Mouse (Mus musculus) forebrain, embryonic 14.5 days (tissue): ENCODE results near the gene Ifna9. TPM values are rescaled to one million over a fixed set of nuclear protein-coding genes. Genes with fewer than 3 reads are reported as not detected.
"Not testable (repeated sequence)": the region's sequence is repeated elsewhere in the genome, so short reads cannot be mapped to it uniquely, and the experiment has no call there.

ENCODE experiments used
- ATAC-seq: fragments of 200-750 bp; cut with Nextera tagmentation; 2 replicates; pipeline ENCODE4 v1.8.0; 2017; ENCODE audit warnings: mild to moderate bottlenecking, moderate library complexity
- DNase-seq: peaks from one replicate; pipeline ENCODE4 v3.0.0-alpha.2; 2015; ENCODE audit warnings: low spot score
- H3K27ac ChIP-seq: fragments of 300-500 bp; sonication (generic); 2 replicates; pipeline ENCODE4 v1.5.1; 2014; ENCODE audit warnings: low read depth, mild to moderate bottlenecking, control low read depth, low read length, moderate library complexity
- H3K27me3 ChIP-seq: fragments of 300-500 bp; sonication (generic); replicated peaks from 2 replicates; pipeline ENCODE4 v1.6.1; 2014; ENCODE audit warnings: low read length, control low read depth, mixed read lengths; ENCODE audit not compliant: control insufficient read depth, insufficient read depth
- H3K36me3 ChIP-seq: fragments of 300-500 bp; sonication (generic); 2 replicates; pipeline ENCODE4 v1.6.1; 2014; ENCODE audit warnings: low read length, control low read depth; ENCODE audit not compliant: control insufficient read depth, insufficient read depth
- H3K4me1 ChIP-seq: fragments of 300-500 bp; sonication (generic); 2 replicates; pipeline ENCODE4 v1.6.1; 2014; ENCODE audit warnings: antibody characterized with exemption, low read length, control low read depth; ENCODE audit not compliant: control insufficient read depth, insufficient read depth
- H3K4me2 ChIP-seq: fragments of 300-500 bp; sonication (generic); 2 replicates; pipeline ENCODE4 v1.6.1; 2014; ENCODE audit warnings: mild to moderate bottlenecking, control low read depth, low read length
- H3K4me3 ChIP-seq: fragments of 300-500 bp; sonication (generic); 2 replicates; pipeline ENCODE4 v1.5.1; 2014; ENCODE audit warnings: low read depth, low read length, control low read depth
- H3K9ac ChIP-seq: fragments of 300-500 bp; sonication (generic); 2 replicates; pipeline ENCODE4 v1.6.1; 2014; ENCODE audit warnings: mild to moderate bottlenecking, low read length, control low read depth, moderate library complexity
- H3K9me3 ChIP-seq: fragments of 300-500 bp; sonication (generic); replicated peaks from 2 replicates; pipeline ENCODE4 v1.6.1; 2016; ENCODE audit warnings: low read length, control low read depth, mixed read lengths; ENCODE audit not compliant: control insufficient read depth
- WGBS: fragments of 180-500 bp; shearing (Covaris S2); extraction: QIAGEN DNeasy Blood & Tissue Kit; methylation state at CpG from one replicate; pipeline ENCODE4 v1.1.7; 2014; 5-methylcytosine and 5-hydroxymethylcytosine counted together
- polyA plus RNA-seq: library from polyadenylated mRNA; unstranded; fragments of >200 nt; fragmentation: Nextera tagmentation; extraction: Ambion mirVana; gene quantifications from 2 replicates; pipeline ENCODE4 v1.2.1, GENCODE M21; 2014

Ifna9 gene
- not detected in 2 replicates for polyA plus RNA-seq

DNA sequence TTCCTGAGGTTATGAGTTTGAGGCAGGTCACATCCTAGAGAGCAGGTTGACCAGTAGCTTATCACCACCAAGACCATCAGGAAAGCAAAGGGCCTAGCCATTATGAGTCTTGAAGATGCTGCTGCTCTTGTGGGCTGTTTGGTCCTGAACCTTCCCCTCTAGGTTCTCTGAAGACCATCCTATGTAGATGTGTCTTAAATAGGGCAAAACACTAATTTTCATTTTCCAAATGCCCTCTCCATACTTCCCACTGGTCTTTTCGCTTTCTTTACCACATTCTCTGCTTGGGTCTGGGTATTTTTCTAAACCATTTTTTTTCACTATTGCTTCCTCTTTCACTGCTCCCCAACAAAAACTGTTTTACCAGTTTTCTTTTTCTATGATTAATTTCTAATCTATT lies at the start of gene Ifna9:
Gene Ifna9, minus strand, starts transcription at position 101 of the 400 bp plus-strand sequence.
- H3K36me3 ChIP-seq = no peaks in the 10 kb centered on the region
- H3K4me2 ChIP-seq = no peak within 1 kb of the TSS
- WGBS = 95% methylated on average over 1 of the region's 1 CpGs
- no peak for ATAC-seq
- H3K27ac ChIP-seq = no peak within 1 kb of the TSS
- no peak within 1 kb of the TSS for H3K4me3 ChIP-seq
- no peaks in the 10 kb centered on the region for H3K4me1 ChIP-seq
- no peaks in the 10 kb centered on the region for H3K27me3 ChIP-seq
- no peak for DNase-seq
- H3K9ac ChIP-seq = no peak within 1 kb of the TSS
- no peaks in the 10 kb centered on the region for H3K9me3 ChIP-seq

DNA sequence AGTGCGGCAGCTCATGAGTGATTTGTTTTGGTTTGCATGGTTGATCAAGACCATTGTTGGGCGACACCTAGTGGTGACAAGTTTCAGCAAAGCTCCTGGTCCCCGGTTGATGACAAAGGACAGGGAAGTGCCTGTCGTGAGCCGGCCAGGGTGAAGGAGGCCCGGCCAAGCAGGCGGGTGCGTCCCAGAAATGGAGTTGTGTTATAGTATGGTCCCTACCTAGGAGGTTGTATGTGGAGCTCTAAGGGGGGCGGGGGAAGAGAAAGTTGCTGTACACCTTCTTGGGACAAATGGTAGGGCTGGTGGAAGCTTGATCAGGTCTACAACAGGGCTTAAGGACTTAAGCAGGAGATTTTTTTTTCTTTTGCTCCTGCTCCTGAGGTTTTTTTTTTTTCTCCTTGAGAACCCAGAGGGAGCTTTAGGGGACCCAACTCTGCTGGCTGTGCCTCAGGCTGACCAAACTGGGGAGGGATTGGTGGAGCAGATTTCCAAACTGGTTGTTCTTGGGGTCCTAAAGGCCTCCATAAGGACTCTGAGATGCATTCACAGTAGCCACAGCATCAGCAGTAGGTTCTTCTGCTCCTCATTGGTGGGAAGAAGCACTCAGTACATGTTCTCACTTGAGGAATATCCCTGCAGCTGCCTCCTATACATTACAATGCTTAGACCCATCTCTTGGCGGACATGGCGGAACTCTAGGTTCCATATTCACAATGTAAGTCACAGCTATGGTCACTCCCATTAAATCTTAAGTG lies 49.1 kb upstream of the Ifna9 start:
- DNase-seq = peak; percentile 94
- no peak overlapping the region for H3K27ac ChIP-seq
- peak overlapping the region; percentile 15; the same call in 1 of the 2 replicates for H3K4me3 ChIP-seq

DNA sequence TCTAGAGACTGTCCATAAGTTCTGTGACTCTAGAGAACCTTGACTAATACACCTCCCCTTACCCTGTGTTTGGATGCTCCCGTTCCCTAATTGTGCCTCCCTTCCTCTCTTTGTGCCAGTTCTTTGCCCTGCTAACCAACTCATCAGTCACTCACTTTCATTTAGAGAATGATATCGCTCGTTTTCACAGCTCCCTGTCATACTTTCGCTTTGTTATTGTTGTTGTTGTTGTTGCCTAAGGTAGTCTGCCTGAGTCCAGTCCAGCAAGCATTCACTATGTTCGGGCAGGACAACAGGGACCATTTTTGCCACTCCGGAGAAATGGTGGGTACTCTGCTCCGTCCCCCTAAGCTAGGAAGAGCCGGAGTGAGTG lies 48.5 kb upstream of the Ifna9 start:
- Histone ChIP-seq H3K9me3 (no peaks in the 10 kb centered on the region), H3K27ac (no peak overlapping the region), H3K4me2 (peak overlapping the region; percentile 39; the same call in 1 of the 2 replicates), H3K27me3 (no peaks in the 10 kb centered on the region), H3K36me3 (no peaks in the 10 kb centered on the region), H3K9ac (no peak overlapping the region), H3K4me1 (no peaks in the 10 kb centered on the region), H3K4me3 (peak overlapping the region; percentile 15; the same call in 1 of the 2 replicates)
- no peak for DNase-seq
- 63% methylated on average over 8 of the region's 8 CpGs for WGBS
- peak; percentile 4; the same call in 1 of the 2 replicates for ATAC-seq

More for the DNA sequence above, 49.1 kb upstream of the Ifna9 start:
- Histone ChIP-seq H3K36me3 (no peaks in the 10 kb centered on the region), H3K27me3 (no peaks in the 10 kb centered on the region), H3K4me1 (no peaks in the 10 kb centered on the region), H3K9ac (no peak overlapping the region), H3K9me3 (no peaks in the 10 kb centered on the region), H3K4me2 (peak overlapping the region; percentile 39; the same call in 1 of the 2 replicates)
- ATAC-seq = peak; percentile 93
- WGBS = 13% methylated on average over 11 of the region's 11 CpGs

DNA sequence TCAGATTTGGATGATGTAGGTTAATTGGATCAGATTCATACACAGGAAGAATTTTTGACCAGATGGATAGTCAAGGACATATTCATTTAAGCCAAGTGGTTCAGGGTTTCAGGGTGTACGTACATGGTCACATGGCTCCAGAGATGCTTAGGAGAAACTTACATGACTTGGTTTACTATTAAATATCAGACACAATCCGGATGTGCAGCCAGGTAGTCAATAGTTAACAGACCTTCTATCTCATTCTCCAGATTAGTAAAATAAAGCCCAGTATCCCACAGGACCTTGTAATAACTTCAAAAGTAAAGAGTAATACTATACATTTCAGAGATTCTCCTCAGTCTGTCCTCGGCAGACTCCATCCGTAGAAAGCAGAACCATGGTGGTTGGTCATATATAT lies 42.1 kb upstream of the Ifna9 start, which contains the start of gene C87499:
Gene C87499, minus strand, starts transcription at position 101 of the 400 bp plus-strand sequence.
- WGBS = 87% methylated on average over 4 of the region's 4 CpGs
- H3K9me3 ChIP-seq = no peaks in the 10 kb centered on the region
- H3K4me2 ChIP-seq = no peak within 1 kb of the TSS
- ATAC-seq = no peak
- H3K4me1 ChIP-seq = no peaks in the 10 kb centered on the region
- no peaks in the 10 kb centered on the region for H3K27me3 ChIP-seq
- no peak for DNase-seq
- H3K27ac ChIP-seq = no peak within 1 kb of the TSS
- no peaks in the 10 kb centered on the region for H3K36me3 ChIP-seq
- no peak within 1 kb of the TSS for H3K4me3 ChIP-seq
- no peak within 1 kb of the TSS for H3K9ac ChIP-seq

DNA sequence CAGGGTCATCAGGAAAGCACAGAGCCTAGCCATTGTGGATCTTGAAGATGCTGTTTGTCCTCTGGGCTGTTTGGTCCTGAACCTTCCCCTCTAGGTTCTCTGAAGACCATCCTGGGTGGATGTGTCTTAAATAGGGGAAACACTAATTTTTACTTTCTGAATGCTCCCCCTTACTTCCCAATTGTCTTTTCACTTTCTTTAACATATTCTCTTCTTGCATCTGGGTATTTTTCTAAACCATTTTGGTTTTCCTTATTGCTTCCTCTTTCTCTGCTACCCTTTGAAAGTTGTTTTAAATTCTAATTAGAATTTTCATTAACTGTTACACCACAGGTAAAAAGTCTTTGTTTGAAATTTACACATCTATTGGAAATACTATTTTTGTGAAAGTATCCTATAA lies 11.1 kb upstream of the Ifna9 start, which contains the start of gene Ifna12:
Gene Ifna12, minus strand, starts transcription at position 101 of the 400 bp plus-strand sequence.
- no peak for DNase-seq
- no peak within 1 kb of the TSS for H3K27ac ChIP-seq
- H3K36me3 ChIP-seq = no peaks in the 10 kb centered on the region
- no peaks in the 10 kb centered on the region for H3K27me3 ChIP-seq
- no peak within 1 kb of the TSS for H3K4me3 ChIP-seq
- no peak within 1 kb of the TSS for H3K9ac ChIP-seq
- H3K4me1 ChIP-seq = no peaks in the 10 kb centered on the region
- no peak for ATAC-seq
- no peak within 1 kb of the TSS for H3K4me2 ChIP-seq
- no peaks in the 10 kb centered on the region for H3K9me3 ChIP-seq

DNA sequence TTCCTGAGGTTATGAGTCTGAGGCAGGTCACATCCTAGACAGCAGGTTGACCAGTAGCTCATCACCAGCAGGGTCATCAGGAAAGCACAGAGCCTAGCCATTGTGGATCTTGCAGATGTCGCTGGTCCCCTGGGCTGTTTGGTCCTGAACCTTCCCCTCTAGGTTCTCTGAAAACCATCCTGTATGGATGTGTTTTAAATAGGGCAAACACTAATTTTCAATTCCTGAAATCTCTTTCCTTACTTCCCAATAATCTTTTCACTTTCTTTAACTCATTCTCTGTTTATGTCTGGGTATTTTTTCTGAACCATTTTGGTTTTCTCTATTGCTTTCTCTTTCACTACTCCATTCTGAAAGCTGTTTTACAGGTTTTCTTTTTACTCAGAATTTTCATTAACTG lies 20.5 kb downstream of the Ifna9 start, which contains the start of gene Ifna14:
Gene Ifna14, minus strand, starts transcription at position 101 of the 400 bp plus-strand sequence.
- WGBS = 71% methylated on average over 1 of the region's 1 CpGs

DNA sequence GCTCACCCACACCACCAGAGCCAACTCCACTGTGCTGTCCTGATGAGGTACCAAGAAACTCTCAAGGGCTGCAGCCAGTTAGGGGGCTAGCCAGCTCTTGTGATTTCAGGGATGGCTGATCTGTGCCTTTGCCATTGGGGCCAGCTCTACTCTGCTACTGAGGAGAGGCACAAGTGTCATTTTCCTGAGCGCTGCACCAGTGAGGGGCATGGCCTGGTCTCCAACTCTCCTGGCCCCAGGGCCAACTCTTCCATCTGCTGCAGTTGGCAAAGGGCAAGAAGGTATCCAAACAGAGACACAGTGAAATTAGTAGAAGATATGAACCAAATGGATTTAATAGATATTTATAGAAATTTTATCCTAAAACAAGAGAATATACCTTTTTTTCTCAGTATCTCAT lies 30.4 kb downstream of the Ifna9 start:
- DNase-seq = no peak
- Histone ChIP-seq H3K4me2 (no peak overlapping the region), H3K4me1 (no peaks in the 10 kb centered on the region), H3K27me3 (no peaks in the 10 kb centered on the region), H3K9ac (no peak overlapping the region), H3K27ac (no peak overlapping the region), H3K36me3 (no peaks in the 10 kb centered on the region), H3K9me3 (no peaks in the 10 kb centered on the region), H3K4me3 (no peak overlapping the region)
- WGBS = 96% methylated on average over 1 of the region's 1 CpGs
- ATAC-seq = no peak

More for the DNA sequence above, 20.5 kb downstream of the Ifna9 start, which contains the start of gene Ifna14:
- Histone ChIP-seq H3K4me3 (no peak within 1 kb of the TSS), H3K27ac (no peak within 1 kb of the TSS), H3K36me3 (no peaks in the 10 kb centered on the region), H3K9ac (no peak within 1 kb of the TSS), H3K27me3 (no peaks in the 10 kb centered on the region), H3K4me2 (no peak within 1 kb of the TSS), H3K9me3 (no peaks in the 10 kb centered on the region), H3K4me1 (no peaks in the 10 kb centered on the region)
- DNase-seq (no peak), ATAC-seq (no peak)

DNA sequence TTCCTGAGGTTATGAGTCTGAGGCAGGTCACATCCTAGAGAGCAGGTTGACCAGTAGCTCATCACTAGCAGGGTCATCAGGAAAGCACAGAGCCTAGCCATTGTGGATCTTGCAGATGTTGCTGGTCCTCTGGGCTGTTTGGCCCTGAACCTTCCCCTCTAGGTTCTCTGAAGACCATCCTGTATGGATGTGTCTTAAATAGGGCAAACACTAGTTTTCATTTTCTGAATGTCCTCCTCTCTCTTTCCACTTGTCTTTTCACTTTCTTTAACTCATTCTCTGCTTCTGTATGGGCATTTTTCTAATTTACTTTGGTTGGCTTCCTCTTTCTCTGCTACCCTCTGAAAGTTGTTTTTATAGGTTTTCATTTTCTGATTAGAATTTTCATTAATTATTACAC lies 34.0 kb downstream of the Ifna9 start, which contains the start of gene Ifna15:
Gene Ifna15, minus strand, starts transcription at position 101 of the 400 bp plus-strand sequence.
- not testable (repeated sequence) for H3K4me1 ChIP-seq, H3K36me3 ChIP-seq, H3K4me2 ChIP-seq, H3K27me3 ChIP-seq, H3K27ac ChIP-seq, DNase-seq, ATAC-seq, H3K9me3 ChIP-seq, H3K9ac ChIP-seq, H3K4me3 ChIP-seq
